Mouse (Mus musculus): Measurements from ENCODE around the gene Tmem223. TPM values are rescaled to one million over a fixed set of nuclear protein-coding genes. Genes with fewer than 3 reads are reported as not detected.

The Tmem223 gene
- polyA plus RNA-seq, 1 experiment from 2014 or later = 232 TPM

DNA sequence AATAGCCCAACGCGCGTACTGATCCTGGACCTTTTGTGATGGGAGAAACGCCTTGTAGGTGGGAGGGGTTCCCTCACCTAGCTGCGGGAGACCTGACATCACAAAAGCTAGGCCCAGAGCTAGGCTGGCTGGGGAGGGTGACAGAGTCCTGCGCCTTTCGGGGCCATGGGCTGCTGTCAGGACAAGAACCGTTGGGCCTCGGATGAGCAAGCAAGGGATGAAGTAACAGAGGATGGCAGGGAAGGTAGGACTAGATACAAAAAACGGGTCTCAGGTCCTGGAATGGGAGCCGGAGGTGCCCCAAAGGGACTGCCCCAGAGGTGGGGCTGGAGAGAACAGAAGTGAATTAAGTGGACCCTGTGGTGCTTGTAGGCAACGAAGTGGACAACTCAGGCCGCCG is 30.2 kb upstream of the Tmem223 start, which contains the start of gene 1700092M07Rik:
Gene 1700092M07Rik (plus strand): TSS at position 116 of the 400 bp plus-strand sequence.
- ATAC-seq (ENCODE audit: low FRiP score, low TSS enrichment) = 0 out of 2 replicates have a peak, but pooled peaks have one; percentile 0
- Histone ChIP-seq H3K36me3 (ENCODE audit: control insufficient read depth, insufficient read depth, low read length) (peaks cover 61% of the 10 kb centered on the region), H3K9me3 (ENCODE audit: control insufficient read depth, low read length) (no peaks in the 10 kb centered on the region), H3K4me1 (ENCODE audit: control insufficient read depth, insufficient read depth, low read length) (peaks cover 17% of the 10 kb centered on the region; the same call in 1 of the 2 replicates), H3K27me3 (ENCODE audit: control insufficient read depth, insufficient read depth, low read length) (no peaks in the 10 kb centered on the region), H3K27ac (ENCODE audit: low read depth, low read length) (peak within 1 kb of the TSS; percentile 98), H3K9ac (ENCODE audit: low read depth, low read length) (peak within 1 kb of the TSS; percentile 93), H3K4me2 (replicated peaks; ENCODE audit: low read depth, low read length) (peak within 1 kb of the TSS; percentile 38), H3K4me3 (ENCODE audit: low read length) (peak within 1 kb of the TSS; percentile 76)
- 61% methylated on average over 14 of the region's 14 CpGs for WGBS

DNA sequence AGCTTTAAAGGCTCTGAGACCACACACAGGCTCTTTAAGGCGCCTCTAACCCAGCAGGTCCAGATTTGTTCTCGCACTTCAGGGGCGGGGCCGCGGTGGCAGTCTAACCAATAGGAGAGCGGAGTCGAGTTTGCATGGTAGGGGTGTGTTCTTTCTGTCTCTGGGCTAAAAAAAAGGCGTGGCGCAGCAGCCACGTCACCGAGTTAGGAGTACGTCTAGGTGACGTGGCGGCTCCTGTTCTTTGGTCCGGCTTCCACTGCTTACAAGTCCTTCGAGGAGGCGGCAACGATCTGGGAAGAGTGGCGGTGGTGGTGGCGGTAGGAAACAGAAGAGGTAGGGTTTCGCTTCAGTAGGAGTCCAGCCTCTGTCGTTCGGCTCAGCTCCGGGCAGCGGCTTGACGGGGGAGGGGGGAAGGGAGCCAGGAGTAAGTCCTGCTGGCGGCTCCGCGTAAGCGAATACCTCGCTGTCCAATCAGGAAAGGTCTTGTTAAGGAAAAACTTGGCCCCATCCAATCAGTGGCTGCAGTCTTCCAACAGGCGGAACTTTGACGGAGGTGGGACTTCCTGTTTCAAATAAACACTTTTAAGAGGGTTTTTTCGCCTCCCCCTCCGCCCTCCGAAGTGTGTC is 29.4 kb upstream of the Tmem223 start, which contains the start of gene Stx5a:
Gene Stx5a (plus strand): TSS at position 171 of the 627 bp plus-strand sequence.
- WGBS = under 1% methylated on average over 36 of the region's 36 CpGs
- peak within 1 kb of the TSS; percentile 93 for H3K9ac ChIP-seq (ENCODE audit: low read depth, low read length)
- peak; percentile 98 for ATAC-seq (ENCODE audit: low FRiP score, low TSS enrichment)
- H3K4me2 ChIP-seq (replicated peaks; ENCODE audit: low read depth, low read length) = peak within 1 kb of the TSS; percentile 94
- H3K27ac ChIP-seq (ENCODE audit: low read depth, low read length) = peak within 1 kb of the TSS; percentile 98
- peak within 1 kb of the TSS; percentile 76 for H3K4me3 ChIP-seq (ENCODE audit: low read length)
- H3K36me3 ChIP-seq (ENCODE audit: control insufficient read depth, insufficient read depth, low read length) = peaks cover 68% of the 10 kb centered on the region
- H3K4me1 ChIP-seq (ENCODE audit: control insufficient read depth, insufficient read depth, low read length) = peaks cover 17% of the 10 kb centered on the region; the same call in 1 of the 2 replicates
- no peaks in the 10 kb centered on the region for H3K9me3 ChIP-seq (ENCODE audit: control insufficient read depth, low read length)
- H3K27me3 ChIP-seq (ENCODE audit: control insufficient read depth, insufficient read depth, low read length) = no peaks in the 10 kb centered on the region

DNA sequence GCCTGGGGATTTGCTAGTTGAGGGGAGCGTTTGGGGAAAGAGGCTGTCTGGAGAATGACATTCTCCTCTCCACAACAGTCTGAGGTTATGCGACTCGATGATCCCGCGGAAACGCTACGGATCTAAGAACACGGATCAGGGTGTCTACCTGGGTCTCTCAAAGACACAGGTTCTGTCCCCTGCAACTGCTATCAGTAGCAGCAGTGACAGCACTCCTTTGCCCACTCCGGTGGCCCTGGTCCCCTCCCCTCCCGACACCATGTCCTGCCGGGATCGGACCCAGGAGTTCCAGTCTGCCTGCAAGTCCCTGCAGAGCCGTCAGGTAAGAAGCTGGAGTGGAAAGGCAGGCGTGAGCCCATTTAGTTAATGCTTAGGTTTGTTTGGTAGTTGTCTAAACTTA is 28.6 kb upstream of the Tmem223 start:
- Histone ChIP-seq H3K9ac (ENCODE audit: low read depth, low read length) (peak overlapping the region; percentile 93), H3K4me2 (replicated peaks; ENCODE audit: low read depth, low read length) (peak overlapping the region; percentile 94), H3K27ac (ENCODE audit: low read depth, low read length) (peak overlapping the region; percentile 98), H3K36me3 (ENCODE audit: control insufficient read depth, insufficient read depth, low read length) (peaks cover 77% of the 10 kb centered on the region), H3K9me3 (ENCODE audit: control insufficient read depth, low read length) (no peaks in the 10 kb centered on the region), H3K4me3 (ENCODE audit: low read length) (peak overlapping the region; percentile 76), H3K27me3 (ENCODE audit: control insufficient read depth, insufficient read depth, low read length) (no peaks in the 10 kb centered on the region), H3K4me1 (ENCODE audit: control insufficient read depth, insufficient read depth, low read length) (peaks cover 14% of the 10 kb centered on the region; the same call in 1 of the 2 replicates)
- no peak for ATAC-seq (ENCODE audit: low FRiP score, low TSS enrichment)
- WGBS = 16% methylated on average over 14 of the region's 14 CpGs

DNA sequence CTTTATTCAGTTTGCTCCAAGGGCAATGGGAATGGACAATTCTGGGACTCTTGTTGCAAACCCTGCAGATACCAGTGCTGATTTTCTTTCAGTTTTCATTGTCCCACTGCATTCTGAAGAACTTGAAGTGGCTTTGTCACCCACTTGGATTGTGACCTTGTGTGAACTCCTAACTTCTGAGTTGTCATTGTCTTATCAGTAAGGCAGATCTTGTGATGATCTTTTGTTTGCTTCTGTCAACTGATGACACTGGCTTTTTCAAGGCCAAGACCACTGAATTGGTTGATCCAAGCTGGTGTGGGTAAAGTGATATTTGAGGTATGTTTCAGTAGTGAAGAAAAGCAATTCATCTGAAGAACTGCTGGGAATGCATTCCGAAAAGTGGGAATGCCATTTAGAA is 25.4 kb upstream of the Tmem223 start:
- peaks cover 77% of the 10 kb centered on the region for H3K36me3 ChIP-seq (ENCODE audit: control insufficient read depth, insufficient read depth, low read length)
- H3K9ac ChIP-seq (ENCODE audit: low read depth, low read length) = no peak overlapping the region
- peaks cover 11% of the 10 kb centered on the region; the same call in 1 of the 2 replicates for H3K4me1 ChIP-seq (ENCODE audit: control insufficient read depth, insufficient read depth, low read length)
- no peaks in the 10 kb centered on the region for H3K27me3 ChIP-seq (ENCODE audit: control insufficient read depth, insufficient read depth, low read length)
- H3K27ac ChIP-seq (ENCODE audit: low read depth, low read length) = no peak overlapping the region
- 90% methylated on average over 1 of the region's 1 CpGs for WGBS
- no peak for ATAC-seq (ENCODE audit: low FRiP score, low TSS enrichment)
- H3K4me2 ChIP-seq (replicated peaks; ENCODE audit: low read depth, low read length) = no peak overlapping the region
- H3K4me3 ChIP-seq (ENCODE audit: low read length) = no peak overlapping the region
- H3K9me3 ChIP-seq (ENCODE audit: control insufficient read depth, low read length) = no peaks in the 10 kb centered on the region

- 75% methylated on average over 2 of the region's 2 CpGs for WGBS
- H3K4me1 ChIP-seq (ENCODE audit: control insufficient read depth, insufficient read depth, low read length) = peaks cover 7% of the 10 kb centered on the region; the same call in 1 of the 2 replicates
- H3K9ac ChIP-seq (ENCODE audit: low read depth, low read length) = no peak overlapping the region
- no peaks in the 10 kb centered on the region for H3K27me3 ChIP-seq (ENCODE audit: control insufficient read depth, insufficient read depth, low read length)
- H3K4me2 ChIP-seq (replicated peaks; ENCODE audit: low read depth, low read length) = no peak overlapping the region
- no peak overlapping the region for H3K4me3 ChIP-seq (ENCODE audit: low read length)
- H3K9me3 ChIP-seq (ENCODE audit: control insufficient read depth, low read length) = no peaks in the 10 kb centered on the region
- no peak overlapping the region for H3K27ac ChIP-seq (ENCODE audit: low read depth, low read length)
- no peak for ATAC-seq (ENCODE audit: low FRiP score, low TSS enrichment)
- peaks cover 90% of the 10 kb centered on the region for H3K36me3 ChIP-seq (ENCODE audit: control insufficient read depth, insufficient read depth, low read length)
These were observed 23.4 kb upstream of the Tmem223 start for GRCm38 (mm10) chr19:8747368-8747767.

- Histone ChIP-seq H3K27ac (ENCODE audit: low read depth, low read length) (no peak overlapping the region), H3K4me1 (ENCODE audit: control insufficient read depth, insufficient read depth, low read length) (peaks cover 14% of the 10 kb centered on the region; the same call in 1 of the 2 replicates), H3K4me3 (ENCODE audit: low read length) (0 out of 2 replicates have a peak overlapping the region, but pooled peaks have one; percentile 96), H3K27me3 (ENCODE audit: control insufficient read depth, insufficient read depth, low read length) (no peaks in the 10 kb centered on the region), H3K4me2 (replicated peaks; ENCODE audit: low read depth, low read length) (no peak overlapping the region), H3K9ac (ENCODE audit: low read depth, low read length) (no peak overlapping the region), H3K9me3 (ENCODE audit: control insufficient read depth, low read length) (no peaks in the 10 kb centered on the region), H3K36me3 (ENCODE audit: control insufficient read depth, insufficient read depth, low read length) (peaks cover 43% of the 10 kb centered on the region)
- 71% methylated on average over 3 of the region's 3 CpGs for WGBS
- ATAC-seq (ENCODE audit: low FRiP score, low TSS enrichment) = no peak
These were observed 15.1 kb upstream of the Tmem223 start for GRCm38 (mm10) chr19:8755652-8756051.

DNA sequence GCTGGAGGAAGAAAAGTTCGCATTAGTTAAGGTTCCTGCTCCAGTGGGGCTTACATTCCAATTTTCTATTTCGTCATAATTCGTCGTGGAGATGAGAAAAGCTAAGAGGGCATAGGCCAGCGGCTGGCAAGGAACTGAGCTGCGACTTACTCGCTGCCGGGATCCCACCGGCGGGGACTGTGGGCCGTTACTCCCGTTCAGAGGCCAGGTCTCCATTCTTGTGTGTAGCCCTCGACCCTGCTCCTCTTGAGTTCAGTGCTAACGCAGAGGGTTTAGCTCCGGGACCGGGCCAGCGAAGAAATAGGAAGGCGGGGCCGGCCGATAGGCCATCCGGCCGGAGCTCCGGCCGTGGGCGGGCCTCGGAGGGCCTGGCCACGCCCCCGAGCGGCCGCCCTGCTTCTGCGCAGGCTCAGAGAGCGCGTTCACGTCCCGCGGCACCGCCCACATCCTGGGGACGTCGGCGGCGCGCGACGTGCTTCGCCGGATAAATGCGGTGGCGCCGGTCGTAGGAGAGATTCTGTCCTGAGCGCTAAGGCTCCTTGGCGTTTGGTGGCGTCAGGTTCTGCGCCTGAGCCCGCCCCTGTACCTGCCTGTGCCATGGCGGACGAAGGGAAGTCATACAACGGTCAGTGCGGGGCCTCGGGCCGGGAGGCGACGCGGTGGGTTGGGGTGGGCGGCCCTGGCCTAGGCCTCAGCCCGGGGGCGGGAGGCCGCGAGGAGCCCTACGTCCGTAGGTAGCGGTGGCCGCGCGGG is 14.0 kb upstream of the Tmem223 start, which contains the start of gene Nxf1:
Gene Nxf1 (plus strand): TSS at position 439 of the 753 bp plus-strand sequence.
- ATAC-seq (ENCODE audit: low FRiP score, low TSS enrichment) = peak; percentile 94
- peaks cover 34% of the 10 kb centered on the region for H3K36me3 ChIP-seq (ENCODE audit: control insufficient read depth, insufficient read depth, low read length)
- H3K9ac ChIP-seq (ENCODE audit: low read depth, low read length) = peak within 1 kb of the TSS; percentile 95
- under 1% methylated on average over 75 of the region's 75 CpGs for WGBS
- peaks cover 14% of the 10 kb centered on the region; the same call in 1 of the 2 replicates for H3K4me1 ChIP-seq (ENCODE audit: control insufficient read depth, insufficient read depth, low read length)
- H3K4me3 ChIP-seq (ENCODE audit: low read length) = peak within 1 kb of the TSS; percentile 96
- H3K27me3 ChIP-seq (ENCODE audit: control insufficient read depth, insufficient read depth, low read length) = no peaks in the 10 kb centered on the region
- no peaks in the 10 kb centered on the region for H3K9me3 ChIP-seq (ENCODE audit: control insufficient read depth, low read length)
- H3K27ac ChIP-seq (ENCODE audit: low read depth, low read length) = peak within 1 kb of the TSS; percentile 90
- H3K4me2 ChIP-seq (replicated peaks; ENCODE audit: low read depth, low read length) = peak within 1 kb of the TSS; percentile 81

- Histone ChIP-seq H3K4me3 (ENCODE audit: low read length) (peak overlapping the region; percentile 96), H3K9me3 (ENCODE audit: control insufficient read depth, low read length) (no peaks in the 10 kb centered on the region), H3K27ac (ENCODE audit: low read depth, low read length) (peak overlapping the region; percentile 90), H3K9ac (ENCODE audit: low read depth, low read length) (peak overlapping the region; percentile 95), H3K27me3 (ENCODE audit: control insufficient read depth, insufficient read depth, low read length) (no peaks in the 10 kb centered on the region), H3K36me3 (ENCODE audit: control insufficient read depth, insufficient read depth, low read length) (peaks cover 31% of the 10 kb centered on the region), H3K4me2 (replicated peaks; ENCODE audit: low read depth, low read length) (peak overlapping the region; percentile 81), H3K4me1 (ENCODE audit: control insufficient read depth, insufficient read depth, low read length) (peaks cover 14% of the 10 kb centered on the region; the same call in 1 of the 2 replicates)
- no peak for ATAC-seq (ENCODE audit: low FRiP score, low TSS enrichment)
- WGBS = 4% methylated on average over 14 of the region's 14 CpGs
These were observed 13.3 kb upstream of the Tmem223 start for GRCm38 (mm10) chr19:8757471-8757998.
